Mouse (Mus musculus) layer of hippocampus, adult 2 months (tissue): Measurements from ENCODE around the gene Stoml3. TPM values are rescaled to one million over a fixed set of nuclear protein-coding genes. Genes with fewer than 3 reads are reported as not detected.

ENCODE experiments used
- DNase-seq, 2 experiments: peaks; one replicate each; pipeline ENCODE4 v3.0.0; 2022; ENCODE audit warnings: low spot score in 2 of 2
- H3K27ac ChIP-seq: fragments of 200-600 bp; 2 replicates; pipeline ENCODE4 v1.8.1; 2022
- H3K4me3 ChIP-seq: fragments of 200-600 bp; 2 replicates; pipeline ENCODE4 v1.8.1; 2022; ENCODE audit warnings: mild to moderate bottlenecking
- CTCF ChIP-seq: fragments of 200-600 bp; conservative IDR thresholded peaks from 2 replicates; pipeline ENCODE4 v1.8.1; 2022; ENCODE audit warnings: antibody characterized with exemption, mild to moderate bottlenecking, moderate library complexity
- total RNA-seq, 2 experiments: library from RNA; stranded (reverse); gene quantifications; 2 replicates each; pipeline ENCODE4 v1.2.3; 2021

Gene Stoml3
- total RNA-seq, 2 experiments from 2014 or later: 0.33 to 0.37 TPM

- DNase-seq: no peak
- Histone ChIP-seq H3K4me3 (no peak overlapping the region), H3K27ac (no peak overlapping the region)
- no peak for TF ChIP-seq CTCF
Measured at GRCm38 (mm10) chr3:53498351-53498905, 10.0 kb downstream of the Stoml3 start.

- no peak overlapping the region for H3K27ac ChIP-seq
- no peak overlapping the region for H3K4me3 ChIP-seq
- no peak for DNase-seq
- TF ChIP-seq CTCF: peak; percentile 78
Measured at GRCm38 (mm10) chr3:53502428-53502827, 14.0 kb downstream of the Stoml3 start.

DNA sequence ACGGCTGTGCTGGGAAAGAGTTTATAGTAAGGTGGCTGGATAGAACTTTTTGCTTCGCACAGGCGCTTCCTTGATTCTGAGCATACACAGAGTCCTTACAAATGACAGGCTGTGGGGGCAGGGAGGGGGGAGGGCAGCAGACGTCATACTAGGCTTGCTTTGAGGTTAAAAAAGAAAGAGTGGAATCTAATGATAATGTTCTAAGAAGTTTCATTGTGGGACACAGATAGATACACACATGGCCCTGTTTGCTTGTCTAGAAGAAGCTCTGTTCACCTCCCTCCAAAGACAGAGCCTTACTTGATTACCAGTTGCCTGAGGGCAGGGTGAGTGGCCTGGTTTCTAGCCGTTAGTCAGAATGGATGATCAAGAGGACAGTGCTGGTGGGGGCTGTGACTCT lies 24.6 kb downstream of the Stoml3 start:
- DNase-seq: no peak
- H3K27ac ChIP-seq: no peak overlapping the region
- H3K4me3 ChIP-seq: no peak overlapping the region
- TF ChIP-seq CTCF: no peak

DNA sequence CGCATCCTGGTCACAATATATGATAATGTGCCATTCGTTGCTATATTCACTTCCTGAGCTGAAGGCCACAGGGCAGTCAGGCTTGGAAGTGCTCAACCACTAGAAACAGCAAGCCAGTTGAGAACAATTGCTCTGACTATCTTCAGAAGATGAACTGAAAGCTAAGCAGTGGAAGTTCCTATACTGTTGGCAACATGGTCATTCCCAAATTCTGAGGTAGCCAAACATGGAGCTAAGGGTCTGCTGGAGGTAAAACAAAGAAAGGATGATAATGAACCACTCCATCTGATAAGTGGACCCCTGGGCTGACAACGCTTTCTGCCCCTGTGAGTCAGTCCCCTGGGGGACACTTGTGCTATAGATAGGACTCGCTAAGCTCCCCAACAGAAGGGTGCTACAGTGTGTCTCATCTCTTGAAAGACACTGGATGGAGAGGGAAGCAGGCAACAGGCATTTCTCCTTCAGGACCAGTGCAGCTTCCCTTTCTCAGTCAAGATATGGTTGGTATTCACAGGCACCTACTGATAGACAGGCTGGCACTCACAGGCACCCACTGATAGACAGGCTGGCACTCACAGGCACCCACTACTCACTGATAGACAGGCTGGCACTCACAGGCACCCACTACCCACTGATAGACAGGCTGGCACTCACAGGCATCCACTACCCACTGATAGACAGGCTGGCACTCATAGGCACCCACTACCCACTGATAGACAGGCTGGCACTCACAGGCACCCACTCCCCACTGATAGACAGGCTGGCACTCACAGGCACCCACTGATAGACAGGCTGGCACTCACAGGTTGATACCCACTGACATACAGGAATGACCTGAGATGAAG lies 26.0 kb downstream of the Stoml3 start:
- DNase-seq: no peak
- no peak overlapping the region for H3K27ac ChIP-seq
- no peak for TF ChIP-seq CTCF
- no peak overlapping the region for H3K4me3 ChIP-seq

GRCm38 (mm10) chr3:53522794-53523193 lies 34.3 kb downstream of the Stoml3 start:
- Histone ChIP-seq H3K4me3 (no peak overlapping the region), H3K27ac (peak overlapping the region; percentile 77)
- TF ChIP-seq CTCF: no peak
- DNase-seq: peak in 1 of 2 experiments; percentile 4

DNA sequence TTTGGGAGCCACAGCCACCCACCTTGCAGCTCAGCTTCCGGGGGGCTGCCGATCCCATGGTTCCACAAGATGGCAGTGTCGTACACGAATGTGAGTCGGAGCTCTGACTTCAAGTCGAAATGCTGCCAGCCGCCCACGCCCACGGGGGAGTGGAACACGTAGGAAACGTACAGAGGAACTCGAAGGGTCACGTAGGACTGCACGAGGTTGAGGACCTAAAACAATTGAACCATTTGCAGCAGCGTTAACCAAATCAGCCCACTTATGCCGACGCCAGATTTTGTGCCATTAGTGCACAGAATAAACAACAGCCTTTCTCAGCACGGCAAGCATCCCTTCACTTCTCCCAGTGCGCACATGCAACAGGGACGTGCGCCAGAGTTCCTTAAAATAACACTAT lies 37.3 kb downstream of the Stoml3 start:
- Histone ChIP-seq H3K4me3 (peak overlapping the region; percentile 59), H3K27ac (peak overlapping the region; percentile 61)
- peak; percentile 86 to 88 for DNase-seq
- peak; percentile 90 for TF ChIP-seq CTCF

- no peak overlapping the region for H3K27ac ChIP-seq
- DNase-seq: no peak
- no peak for TF ChIP-seq CTCF
- H3K4me3 ChIP-seq: no peak overlapping the region
Measured at GRCm38 (mm10) chr3:53530305-53530704, 41.9 kb downstream of the Stoml3 start.

GRCm38 (mm10) chr3:53532091-53532490 lies 43.6 kb downstream of the Stoml3 start:
- DNase-seq: no peak
- H3K4me3 ChIP-seq: no peak overlapping the region
- no peak for TF ChIP-seq CTCF
- no peak overlapping the region for H3K27ac ChIP-seq

- H3K4me3 ChIP-seq: no peak overlapping the region
- H3K27ac ChIP-seq: no peak overlapping the region
- DNase-seq: no peak
- TF ChIP-seq CTCF: no peak
Measured at GRCm38 (mm10) chr3:53552691-53553090, 64.2 kb downstream of the Stoml3 start.

GRCm38 (mm10) chr3:53555031-53555952 lies 66.8 kb downstream of the Stoml3 start:
- Histone ChIP-seq H3K4me3 (no peak overlapping the region), H3K27ac (no peak overlapping the region)
- no peak for TF ChIP-seq CTCF
- no peak for DNase-seq

GRCm38 (mm10) chr3:53557388-53558214 lies 69.1 kb downstream of the Stoml3 start:
- TF ChIP-seq CTCF: no peak
- Histone ChIP-seq H3K27ac (no peak overlapping the region), H3K4me3 (no peak overlapping the region)
- DNase-seq: no peak

Other genes starting within 250 kb of the Stoml3 start
- 10 to 100 TPM in 1 of 2 experiments, 1 to 10 TPM in 1; 9.8 to 11.7 TPM for gene Nhlrc3, start 25.3 kb upstream of the Stoml3 start, total RNA-seq
- gene Proser1, start 25.0 kb upstream of the Stoml3 start, total RNA-seq: 10 to 100 TPM; 24.8 to 29.6 TPM
- 1 to 10 TPM; 1.8 to 2.2 TPM for gene Frem2, start 168.7 kb downstream of the Stoml3 start, total RNA-seq